Mouse (Mus musculus): ENCODE measurements around the gene Bank1.

Gene Bank1

DNA sequence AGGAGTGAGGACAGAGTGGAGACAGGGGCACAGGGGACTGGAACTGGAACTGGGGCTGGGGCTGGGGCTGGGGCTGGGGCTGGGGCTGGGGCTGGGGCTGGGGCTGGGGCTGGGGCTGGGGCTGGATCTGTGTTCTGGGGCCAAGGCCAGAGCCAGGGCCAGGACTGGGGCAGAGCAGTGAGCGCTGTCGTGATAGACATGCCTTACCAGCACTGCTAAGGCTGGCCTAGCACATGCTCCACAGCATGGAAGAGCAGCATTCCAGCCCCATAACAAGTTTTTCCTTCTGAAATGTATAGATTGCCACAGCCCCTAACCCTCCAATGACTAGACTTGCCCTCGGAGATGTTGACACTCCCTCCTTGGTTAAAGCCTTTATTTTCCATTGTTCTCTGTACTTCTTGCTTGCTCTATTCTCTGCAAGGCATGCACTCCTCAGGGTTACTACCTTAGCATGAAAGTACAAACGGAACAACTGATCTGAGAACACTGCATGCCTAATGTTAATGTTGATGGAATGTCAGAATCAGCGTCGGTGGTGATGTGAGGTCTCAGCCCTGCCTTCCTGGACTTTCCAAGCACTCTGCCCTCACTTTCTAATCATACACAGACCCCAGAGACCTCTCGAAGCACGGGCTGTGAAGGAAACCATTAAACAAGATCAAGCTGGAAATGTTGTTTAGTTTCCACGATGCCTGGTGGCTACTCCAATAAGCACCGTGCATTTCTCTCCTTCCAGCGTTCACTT lies 318.6 kb downstream of the Bank1 start:
- DNase-seq (ENCODE audit: low spot score) = no peak
